Mouse (Mus musculus) heart, embryonic 10.5 days (tissue): ENCODE results near the gene Pank2. TPM values are rescaled to one million over a fixed set of nuclear protein-coding genes. Genes with fewer than 3 reads are reported as not detected.
A peak's percentile ranks its signal among the peaks of the same experiment; 100 is the strongest.

Source experiments
- DNase-seq: peaks from one replicate; pipeline ENCODE4 v3.0.0-alpha.2; 2017; ENCODE audit warnings: low spot score
- H3K27ac ChIP-seq: fragments of 300-500 bp; sonication (generic); 2 replicates; pipeline ENCODE4 v1.5.1; 2016; ENCODE audit warnings: mild to moderate bottlenecking
- H3K27me3 ChIP-seq: fragments of 300-500 bp; sonication (generic); 2 replicates; pipeline ENCODE4 v1.6.1; 2016; ENCODE audit warnings: mild to moderate bottlenecking; ENCODE audit not compliant: poor library complexity, insufficient read depth, severe bottlenecking
- H3K36me3 ChIP-seq: fragments of 300-500 bp; sonication (generic); 2 replicates; pipeline ENCODE4 v1.6.1; 2016; ENCODE audit warnings: mild to moderate bottlenecking, moderate library complexity
- H3K4me1 ChIP-seq: fragments of 300-500 bp; sonication (generic); 2 replicates; pipeline ENCODE4 v1.6.1; 2016; ENCODE audit warnings: mild to moderate bottlenecking
- H3K4me3 ChIP-seq: fragments of 300-500 bp; sonication (generic); 2 replicates; pipeline ENCODE4 v1.5.1; 2016; ENCODE audit warnings: mild to moderate bottlenecking, moderate library complexity
- H3K9me3 ChIP-seq: fragments of 300-500 bp; sonication (generic); 2 replicates; pipeline ENCODE4 v1.6.1; 2016; ENCODE audit warnings: mild to moderate bottlenecking, moderate library complexity
- WGBS: fragments of 180-500 bp; shearing (Covaris S2); methylation state at CpG from one replicate; pipeline ENCODE4 v1.1.7; 2016; 5-methylcytosine and 5-hydroxymethylcytosine counted together
- polyA plus RNA-seq: library from polyadenylated mRNA; unstranded; fragments of >200 nt; fragmentation: Nextera tagmentation; extraction: Ambion mirVana; gene quantifications from 2 replicates; pipeline ENCODE4 v1.2.1, GENCODE M21; 2016

Gene Pank2
- polyA plus RNA-seq, 1 experiment from 2014 or later: 41.7 TPM

DNA sequence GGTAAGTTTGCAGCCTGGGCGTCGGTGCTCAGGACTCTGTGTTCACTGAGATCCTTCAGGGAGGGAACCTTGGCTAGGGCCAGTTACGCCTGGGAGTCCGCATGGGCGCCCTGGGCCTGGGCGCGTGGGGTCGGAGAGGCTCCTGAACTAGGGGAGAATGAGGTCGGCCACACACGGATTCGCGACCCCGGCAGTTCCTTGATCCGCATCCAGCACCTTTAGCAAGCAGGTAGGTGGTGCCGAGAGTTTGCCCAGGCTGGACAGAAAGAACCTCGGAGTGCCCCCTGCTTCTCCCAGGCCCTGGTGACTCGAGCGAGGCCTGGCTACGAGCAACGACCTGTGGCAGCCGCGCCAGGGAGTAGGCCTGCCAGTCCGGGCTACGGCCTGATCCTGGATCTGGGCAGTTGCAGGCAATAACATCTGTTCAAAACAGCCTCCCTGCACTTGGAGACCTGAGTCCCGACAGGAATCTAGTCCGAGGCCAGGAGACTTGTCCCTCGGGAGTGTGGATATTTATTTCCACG, 28.1 kb upstream of the Pank2 start:
- H3K27ac ChIP-seq: peak overlapping the region; percentile 90
- WGBS: 17% methylated on average over 28 of the region's 28 CpGs
- H3K36me3 ChIP-seq: peaks cover 12% of the 10 kb centered on the region; the same call in 1 of the 2 replicates
- no peaks in the 10 kb centered on the region for H3K9me3 ChIP-seq
- H3K27me3 ChIP-seq: no peaks in the 10 kb centered on the region
- peaks cover 34% of the 10 kb centered on the region for H3K4me1 ChIP-seq
- H3K4me3 ChIP-seq: peak overlapping the region; percentile 73
- no peak for DNase-seq

DNA sequence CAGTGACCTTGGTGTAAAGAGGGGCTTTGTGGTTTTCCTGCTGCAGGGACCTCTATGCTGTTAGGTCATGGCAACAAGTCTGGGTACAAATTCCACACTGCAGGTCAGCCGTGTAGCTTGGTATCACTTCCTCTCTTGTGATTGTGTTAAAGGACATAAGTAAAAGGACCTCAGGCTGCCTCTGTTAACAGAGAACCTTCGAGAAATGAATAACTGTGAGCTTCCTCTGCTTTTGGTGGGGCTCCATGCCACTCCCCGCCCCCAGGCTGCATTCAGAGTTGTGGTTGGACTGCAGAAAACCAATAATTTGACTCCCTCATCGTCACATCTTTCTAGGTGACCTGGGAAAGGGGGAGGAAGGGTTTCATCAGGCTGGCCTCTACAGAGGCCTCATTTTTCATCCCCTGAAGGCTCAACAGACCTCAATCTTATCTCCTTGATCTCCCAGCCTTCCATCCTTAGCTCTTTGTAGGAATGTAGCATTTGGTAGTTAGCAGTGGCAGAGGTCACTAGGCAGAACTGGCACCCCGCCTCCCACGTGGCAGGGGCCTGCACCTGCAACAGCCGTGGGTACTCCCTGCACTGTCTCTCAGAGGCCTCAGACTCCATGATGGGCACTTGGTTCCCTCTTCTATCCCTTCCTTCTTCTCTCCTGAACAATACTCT, 27.2 kb upstream of the Pank2 start:
- H3K9me3 ChIP-seq: no peaks in the 10 kb centered on the region
- no peaks in the 10 kb centered on the region for H3K27me3 ChIP-seq
- H3K4me3 ChIP-seq: peak overlapping the region; percentile 73
- peaks cover 21% of the 10 kb centered on the region for H3K36me3 ChIP-seq
- 0 out of 2 replicates have a peak overlapping the region, but pooled peaks have one; percentile 90 for H3K27ac ChIP-seq
- H3K4me1 ChIP-seq: peaks cover 34% of the 10 kb centered on the region
- DNase-seq: no peak
- WGBS: 74% methylated on average over 7 of the region's 7 CpGs

GRCm38 (mm10) chr2:131242180-131242579, 20.1 kb upstream of the Pank2 start:
- Histone ChIP-seq H3K9me3 (no peaks in the 10 kb centered on the region), H3K4me1 (no peaks in the 10 kb centered on the region), H3K36me3 (peaks cover 92% of the 10 kb centered on the region), H3K27me3 (no peaks in the 10 kb centered on the region), H3K4me3 (no peak overlapping the region), H3K27ac (no peak overlapping the region)
- DNase-seq: no peak

- Histone ChIP-seq H3K4me3 (no peak overlapping the region), H3K4me1 (no peaks in the 10 kb centered on the region), H3K36me3 (peaks cover 94% of the 10 kb centered on the region), H3K9me3 (no peaks in the 10 kb centered on the region), H3K27me3 (no peaks in the 10 kb centered on the region), H3K27ac (no peak overlapping the region)
- 52% methylated on average over 7 of the region's 7 CpGs for WGBS
- no peak for DNase-seq
Observed at GRCm38 (mm10) chr2:131242929-131243328, 19.4 kb upstream of the Pank2 start.

- no peak overlapping the region for H3K4me3 ChIP-seq
- H3K4me1 ChIP-seq: peaks cover 19% of the 10 kb centered on the region
- H3K27me3 ChIP-seq: no peaks in the 10 kb centered on the region
- WGBS: 11% methylated on average over 7 of the region's 7 CpGs
- peak; percentile 84 for DNase-seq
- no peaks in the 10 kb centered on the region for H3K9me3 ChIP-seq
- H3K36me3 ChIP-seq: 0 out of 2 replicates have a peak, but pooled peaks cover 3% of the 10 kb centered on the region
- peak overlapping the region; percentile 66 for H3K27ac ChIP-seq
Observed at GRCm38 (mm10) chr2:131253681-131254328, 8.5 kb upstream of the Pank2 start.

GRCm38 (mm10) chr2:131254329-131254713, 8.0 kb upstream of the Pank2 start:
- 73% methylated on average over 2 of the region's 2 CpGs for WGBS
- H3K27me3 ChIP-seq: no peaks in the 10 kb centered on the region
- no peak for DNase-seq
- no peaks in the 10 kb centered on the region for H3K9me3 ChIP-seq
- H3K4me1 ChIP-seq: peaks cover 19% of the 10 kb centered on the region
- H3K36me3 ChIP-seq: 0 out of 2 replicates have a peak, but pooled peaks cover under 1% of the 10 kb centered on the region
- H3K27ac ChIP-seq: peak overlapping the region; percentile 66
- H3K4me3 ChIP-seq: no peak overlapping the region

DNA sequence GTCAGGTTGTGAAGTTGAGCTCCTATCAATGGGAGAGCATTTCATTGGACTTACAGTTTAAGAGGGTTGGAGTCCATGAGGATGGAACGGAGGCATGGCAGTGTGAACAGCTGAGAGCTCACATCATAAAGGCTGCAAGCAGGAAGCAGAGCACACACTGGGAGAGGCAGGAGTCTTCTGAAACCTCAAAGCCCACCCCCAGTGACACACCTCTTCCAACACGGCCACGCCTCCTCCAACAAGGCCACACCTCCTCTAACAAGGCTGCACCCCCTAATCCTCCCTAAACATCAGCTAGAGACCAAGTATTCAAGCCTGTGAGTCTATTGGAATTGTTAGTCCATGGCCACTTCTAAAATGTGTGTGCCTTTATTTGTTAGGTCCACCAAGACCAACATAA, 6.6 kb upstream of the Pank2 start:
- no peaks in the 10 kb centered on the region for H3K9me3 ChIP-seq
- H3K4me1 ChIP-seq: peaks cover 27% of the 10 kb centered on the region
- no peaks in the 10 kb centered on the region for H3K36me3 ChIP-seq
- no peaks in the 10 kb centered on the region for H3K27me3 ChIP-seq
- H3K4me3 ChIP-seq: no peak overlapping the region
- no peak overlapping the region for H3K27ac ChIP-seq
- peak; percentile 81 for DNase-seq
- 64% methylated on average over 3 of the region's 3 CpGs for WGBS

- Histone ChIP-seq H3K9me3 (no peaks in the 10 kb centered on the region), H3K27me3 (no peaks in the 10 kb centered on the region), H3K27ac (no peak overlapping the region), H3K36me3 (no peaks in the 10 kb centered on the region), H3K4me1 (peaks cover 31% of the 10 kb centered on the region), H3K4me3 (no peak overlapping the region)
- WGBS: 86% methylated on average over 8 of the region's 8 CpGs
- DNase-seq: no peak
Observed at GRCm38 (mm10) chr2:131258693-131259092, 3.6 kb upstream of the Pank2 start.

DNA sequence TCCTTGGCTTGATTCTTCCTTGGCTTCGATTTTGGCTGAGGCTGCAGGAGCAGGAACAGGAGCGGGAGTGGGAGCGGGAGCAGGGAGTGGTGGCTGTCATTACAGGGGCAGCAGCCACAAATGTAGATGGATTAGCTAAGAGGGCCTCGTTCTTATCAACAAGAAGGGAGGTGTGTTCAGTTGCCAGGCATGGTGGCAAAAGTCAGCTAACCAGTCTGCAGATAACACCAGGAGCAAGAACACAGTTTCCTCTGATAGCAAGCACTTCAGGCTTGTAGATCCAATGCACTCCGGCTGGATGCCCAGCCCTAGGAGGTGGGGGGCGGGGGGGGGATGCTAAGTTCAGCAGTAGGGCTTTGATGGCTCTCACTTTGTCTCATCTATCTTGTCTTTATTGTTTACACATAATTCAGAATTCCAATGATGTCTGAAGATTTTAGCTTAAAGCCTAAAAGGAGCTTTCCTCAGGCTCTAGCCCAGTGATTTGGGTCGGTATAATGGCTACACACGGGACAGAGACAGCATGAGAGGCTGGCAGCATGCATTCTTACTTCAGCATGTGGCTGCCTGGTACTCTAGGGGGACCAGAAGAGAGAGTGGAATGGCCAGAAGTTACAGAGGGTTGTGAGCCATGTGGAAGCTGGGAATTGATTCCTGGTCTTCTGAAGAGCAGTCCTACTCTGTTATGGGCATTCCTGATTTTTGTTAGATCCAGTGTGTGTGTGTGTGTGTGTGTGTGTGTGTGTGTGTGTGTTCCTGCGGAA, 1.6 kb upstream of the Pank2 start:
- Histone ChIP-seq H3K4me3 (peak overlapping the region; percentile 31; the same call in 1 of the 2 replicates), H3K9me3 (no peaks in the 10 kb centered on the region), H3K4me1 (peaks cover 37% of the 10 kb centered on the region), H3K36me3 (no peaks in the 10 kb centered on the region), H3K27ac (peak overlapping the region; percentile 99), H3K27me3 (no peaks in the 10 kb centered on the region)
- 28% methylated on average over 9 of the region's 9 CpGs for WGBS
- peak; percentile 78 for DNase-seq

- Histone ChIP-seq H3K4me1 (peaks cover 37% of the 10 kb centered on the region), H3K27me3 (no peaks in the 10 kb centered on the region), H3K36me3 (no peaks in the 10 kb centered on the region), H3K27ac (peak overlapping the region; percentile 99), H3K4me3 (peak overlapping the region; percentile 87), H3K9me3 (no peaks in the 10 kb centered on the region)
- DNase-seq: no peak
- 5% methylated on average over 10 of the region's 10 CpGs for WGBS
Observed at GRCm38 (mm10) chr2:131261481-131262212, 648 bp upstream of the Pank2 start.

GRCm38 (mm10) chr2:131262680-131263670, 680 bp downstream of the Pank2 start:
- Histone ChIP-seq H3K27ac (peak overlapping the region; percentile 99), H3K4me1 (peaks cover 31% of the 10 kb centered on the region), H3K36me3 (no peaks in the 10 kb centered on the region), H3K9me3 (no peaks in the 10 kb centered on the region), H3K27me3 (no peaks in the 10 kb centered on the region), H3K4me3 (peak overlapping the region; percentile 87)
- under 1% methylated on average over 59 of the region's 59 CpGs for WGBS
- DNase-seq: no peak
